Mouse (Mus musculus) thymus, adult 2 months (tissue): Measurements from ENCODE around the gene Dnah3. TPM values are rescaled to one million over a fixed set of nuclear protein-coding genes. Genes with fewer than 3 reads are reported as not detected.

ENCODE experiments used
- DNase-seq: peaks from one replicate; pipeline ENCODE4 v3.0.0; 2021
- H3K27ac ChIP-seq: fragments of 200-500 bp; 2 replicates; pipeline ENCODE4 v1.5.1; 2012; ENCODE audit warnings: low read length, control low read depth; ENCODE audit not compliant: control insufficient read depth, insufficient read depth
- H3K27me3 ChIP-seq: fragments of 200-500 bp; 2 replicates; pipeline ENCODE4 v1.6.1; 2012; ENCODE audit warnings: mild to moderate bottlenecking, low read length, moderate library complexity, mixed read lengths; ENCODE audit not compliant: control insufficient read depth, insufficient read depth
- H3K36me3 ChIP-seq: fragments of 200-500 bp; 2 replicates; pipeline ENCODE4 v1.6.1; 2012; ENCODE audit warnings: mild to moderate bottlenecking, low read length, moderate library complexity; ENCODE audit not compliant: control insufficient read depth, insufficient read depth
- H3K4me1 ChIP-seq: fragments of 200-500 bp; replicated peaks from 2 replicates; pipeline ENCODE4 v1.6.1; 2012; ENCODE audit warnings: low read length; ENCODE audit not compliant: control insufficient read depth, insufficient read depth
- H3K4me3 ChIP-seq: fragments of 200-500 bp; 2 replicates; pipeline ENCODE4 v1.5.1; 2012; ENCODE audit warnings: mild to moderate bottlenecking, low read length, control low read depth, moderate library complexity; ENCODE audit not compliant: control insufficient read depth, insufficient read depth
- CTCF ChIP-seq: fragments of 200-500 bp; IDR thresholded peaks from 2 replicates; pipeline ENCODE4 v1.5.1; 2012; ENCODE audit warnings: mild to moderate bottlenecking, control low read depth, low read length, moderate library complexity, borderline replicate concordance; ENCODE audit not compliant: control insufficient read depth, poor library complexity, insufficient read depth; ENCODE audit errors: extremely low read depth
- POLR2A ChIP-seq: fragments of 200-500 bp; IDR thresholded peaks from 2 replicates; pipeline ENCODE4 v1.6.1; 2012; ENCODE audit warnings: mild to moderate bottlenecking, low read length, control low read depth, moderate library complexity; ENCODE audit not compliant: control insufficient read depth, poor library complexity, insufficient read depth; ENCODE audit errors: extremely low read depth
- WGBS: fragments of 180-500 bp; shearing (Covaris S2); methylation state at CpG from one replicate; pipeline ENCODE4 v1.1.7; 2018; 5-methylcytosine and 5-hydroxymethylcytosine counted together
- polyA plus RNA-seq: library from polyadenylated mRNA; depleted of rRNA; stranded (reverse); fragments of >200 nt; gene quantifications from 2 replicates; pipeline ENCODE4 v1.2.3, GENCODE M21; 2012

Dnah3 gene
- polyA plus RNA-seq, 1 experiment, result 0.30 TPM

DNA sequence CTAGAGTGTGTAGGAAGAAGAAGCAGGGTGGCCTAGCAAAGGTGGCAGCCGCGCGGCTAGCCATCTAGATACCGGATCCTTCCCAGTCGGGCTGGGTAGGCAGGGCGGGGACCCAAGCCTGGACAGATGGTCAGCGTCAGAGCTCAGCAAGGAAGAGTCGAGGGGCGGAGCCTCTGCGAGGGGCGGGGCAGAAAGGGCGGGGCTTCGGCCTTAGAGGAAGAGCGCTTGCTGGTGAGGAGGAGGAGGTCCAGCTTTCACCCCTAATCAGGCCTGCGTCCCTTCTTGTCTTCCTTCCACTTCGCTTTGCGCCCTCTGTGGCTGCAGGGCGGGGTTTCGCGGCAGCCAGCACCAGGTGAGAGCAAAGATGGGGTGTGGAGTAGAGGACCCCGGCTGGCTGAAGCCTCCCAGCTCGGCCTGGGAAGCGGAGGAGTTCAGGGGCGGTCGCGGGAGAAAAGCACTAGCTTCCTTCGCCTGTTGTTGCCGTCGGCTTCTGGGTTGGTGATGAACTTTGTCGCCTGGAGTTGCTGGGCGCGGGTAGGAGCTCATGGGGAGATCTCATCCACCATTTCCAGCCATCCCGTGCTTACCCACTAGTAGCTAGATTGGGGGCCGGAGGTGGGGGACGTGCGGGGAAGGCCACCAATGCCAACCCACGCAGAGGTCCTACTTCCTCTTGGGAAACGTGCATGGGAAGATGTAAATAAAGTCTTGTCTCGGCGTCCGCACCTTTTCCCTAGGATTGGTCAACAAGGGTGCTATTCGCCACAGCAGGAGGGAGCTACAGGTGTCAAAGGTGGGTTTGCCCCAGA lies 7.3 kb upstream of the Dnah3 start, which contains the start of gene Tmem159:
Tmem159 (plus strand) TSS at position 190 of the 809 bp plus-strand sequence.
- TF ChIP-seq CTCF, result no peak
- TF ChIP-seq POLR2A, result no peak
- DNase-seq, result peak; percentile 25
- H3K36me3 ChIP-seq, result no peaks in the 10 kb centered on the region
- peak within 1 kb of the TSS; percentile 58 for H3K4me3 ChIP-seq
- WGBS, result 2% methylated on average over 42 of the region's 42 CpGs
- H3K27ac ChIP-seq, result no peak within 1 kb of the TSS
- peaks cover 9% of the 10 kb centered on the region; the same call in 1 of the 2 replicates for H3K4me1 ChIP-seq
- no peaks in the 10 kb centered on the region; the same call in 1 of the 2 replicates for H3K27me3 ChIP-seq

GRCm38 (mm10) chr7:120098403-120098802 lies 3.3 kb upstream of the Dnah3 start:
- TF ChIP-seq CTCF, result no peak
- peaks cover 9% of the 10 kb centered on the region; the same call in 1 of the 2 replicates for H3K4me1 ChIP-seq
- no peak overlapping the region for H3K27ac ChIP-seq
- peak; percentile 32 for DNase-seq
- H3K27me3 ChIP-seq, result no peaks in the 10 kb centered on the region; the same call in 1 of the 2 replicates
- no peak overlapping the region for H3K4me3 ChIP-seq
- no peaks in the 10 kb centered on the region for H3K36me3 ChIP-seq
- 39% methylated on average over 9 of the region's 9 CpGs for WGBS

DNA sequence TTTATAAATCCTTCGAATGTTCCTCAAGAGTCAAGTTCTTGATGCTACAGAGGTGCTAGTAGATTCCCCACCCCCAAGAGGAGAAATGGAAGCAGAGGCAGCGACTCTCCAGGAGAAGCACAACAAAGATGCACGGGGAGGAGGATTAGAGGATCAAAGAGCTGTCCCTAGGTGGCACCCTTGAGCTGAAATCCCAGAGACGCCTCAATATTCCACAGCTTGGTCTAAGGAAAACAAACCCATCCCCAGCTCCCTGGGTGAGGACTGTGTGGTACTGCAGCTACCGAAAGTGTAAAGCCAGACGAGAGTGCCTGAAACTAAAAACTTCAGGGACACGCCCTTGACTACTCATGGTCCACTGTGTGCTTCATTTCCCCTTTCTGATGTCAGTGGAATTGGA lies 2.8 kb upstream of the Dnah3 start:
- Histone ChIP-seq H3K27ac (no peak overlapping the region), H3K4me1 (peaks cover 4% of the 10 kb centered on the region; the same call in 1 of the 2 replicates), H3K4me3 (no peak overlapping the region), H3K36me3 (no peaks in the 10 kb centered on the region), H3K27me3 (no peaks in the 10 kb centered on the region; the same call in 1 of the 2 replicates)
- TF ChIP-seq CTCF, result no peak
- TF ChIP-seq POLR2A, result no peak
- peak; percentile 6 for DNase-seq
- WGBS, result 12% methylated on average over 7 of the region's 7 CpGs

DNA sequence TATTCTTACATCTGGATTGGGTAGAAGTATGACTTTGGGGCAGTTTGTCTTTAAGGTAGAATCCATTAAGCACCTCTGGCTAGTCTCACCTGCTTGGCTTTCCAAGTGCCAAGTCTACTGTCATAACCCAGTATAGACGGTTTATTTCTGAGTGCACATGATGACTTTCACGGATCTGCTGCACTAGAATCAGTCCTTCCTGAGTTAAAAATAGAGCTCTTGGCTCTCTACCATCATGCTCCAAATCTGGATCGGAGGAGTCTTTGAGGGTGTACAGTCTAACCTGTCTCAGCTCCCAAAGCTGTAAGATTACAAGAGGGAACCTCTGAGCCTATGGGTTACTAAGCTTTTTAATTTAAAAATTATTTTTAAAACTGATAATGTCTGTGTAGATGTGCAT lies 864 bp downstream of the Dnah3 start:
- Histone ChIP-seq H3K4me3 (no peak overlapping the region), H3K27ac (no peak overlapping the region), H3K27me3 (no peaks in the 10 kb centered on the region), H3K4me1 (no peaks in the 10 kb centered on the region), H3K36me3 (no peaks in the 10 kb centered on the region)
- DNase-seq, result no peak
- TF ChIP-seq CTCF (no peak), POLR2A (no peak)
- WGBS, result 90% methylated on average over 3 of the region's 3 CpGs

- Histone ChIP-seq H3K27ac (no peak overlapping the region), H3K36me3 (no peaks in the 10 kb centered on the region), H3K27me3 (no peaks in the 10 kb centered on the region), H3K4me1 (no peaks in the 10 kb centered on the region), H3K4me3 (no peak overlapping the region)
- no peak for TF ChIP-seq POLR2A
- TF ChIP-seq CTCF, result no peak
- DNase-seq, result no peak
- WGBS, result 73% methylated on average over 5 of the region's 5 CpGs
These were observed 2.0 kb downstream of the Dnah3 start for GRCm38 (mm10) chr7:120093033-120093432.

DNA sequence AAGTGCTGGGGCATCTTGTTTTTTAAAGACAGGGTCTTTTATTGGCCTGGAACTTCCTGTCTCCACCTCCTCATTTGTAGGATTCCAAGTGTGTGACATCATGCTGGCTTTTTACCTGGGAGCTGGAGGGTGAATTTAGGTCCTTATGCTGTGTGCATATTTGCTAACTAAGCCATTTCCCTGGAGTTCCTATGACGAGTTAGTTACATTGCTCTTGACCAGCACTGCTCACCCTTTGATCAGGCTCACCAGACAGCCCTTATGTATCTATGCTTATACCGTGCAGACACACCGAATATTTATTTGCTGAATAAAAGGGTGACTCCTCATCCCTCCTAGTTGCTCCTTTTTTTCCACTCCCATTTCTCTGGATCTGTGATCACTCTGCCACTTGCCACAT lies 14.9 kb downstream of the Dnah3 start:
- Histone ChIP-seq H3K4me3 (no peak overlapping the region), H3K27me3 (no peaks in the 10 kb centered on the region), H3K4me1 (no peaks in the 10 kb centered on the region), H3K36me3 (no peaks in the 10 kb centered on the region), H3K27ac (no peak overlapping the region)
- no peak for TF ChIP-seq CTCF
- TF ChIP-seq POLR2A, result no peak
- WGBS, result 86% methylated on average over 3 of the region's 3 CpGs
- no peak for DNase-seq
